Mouse (Mus musculus) bone marrow, adult 2 months (tissue): ENCODE results near the gene Eid3.

Experiments
- CTCF ChIP-seq: fragments of 200-500 bp; IDR thresholded peaks from 2 replicates; pipeline ENCODE4 v1.5.1; 2011; ENCODE audit warnings: low read length, control low read depth; ENCODE audit not compliant: control insufficient read depth, insufficient read depth
- POLR2A ChIP-seq: fragments of 200-500 bp; IDR thresholded peaks from 2 replicates; pipeline ENCODE4 v1.6.1; 2011; ENCODE audit warnings: low read depth, mild to moderate bottlenecking, control low read depth, low read length, borderline replicate concordance; ENCODE audit not compliant: control insufficient read depth

GRCm38 (mm10) chr10:82838390-82838789 lies 28.0 kb upstream of the Eid3 start:
- TF ChIP-seq CTCF (no peak), POLR2A (no peak)
